Mouse (Mus musculus): ENCODE measurements around the gene F2rl3. TPM values are rescaled to one million over a fixed set of nuclear protein-coding genes. Genes with fewer than 3 reads are reported as not detected.

Gene F2rl3
- 0.42 and 0.77 TPM in 2 replicates for polyA plus RNA-seq (2014; fragmentation: Nextera tagmentation; extraction: Ambion mirVana)

GRCm38 (mm10) chr8:72761322-72762051 is at the start of gene F2rl3:
TSS of gene F2rl3 (plus strand) at chr8:72761880.
- Histone ChIP-seq H3K27me3 (replicated peaks; ENCODE audit: control insufficient read depth, insufficient read depth, low read length) (no peaks in the 10 kb centered on the region), H3K9ac (ENCODE audit: low read length) (no peak within 1 kb of the TSS), H3K4me1 (ENCODE audit: control insufficient read depth, insufficient read depth, low read length) (no peaks in the 10 kb centered on the region), H3K9me3 (replicated peaks; ENCODE audit: control insufficient read depth, low read length) (no peaks in the 10 kb centered on the region), H3K4me2 (ENCODE audit: low read length) (no peak within 1 kb of the TSS), H3K4me3 (ENCODE audit: low read depth, low read length) (no peak within 1 kb of the TSS), H3K27ac (ENCODE audit: low read depth, low read length) (no peak within 1 kb of the TSS), H3K36me3 (ENCODE audit: control insufficient read depth, insufficient read depth, low read length) (peaks cover 27% of the 10 kb centered on the region)
- ATAC-seq, result no peak
- no peak for DNase-seq (ENCODE audit: low spot score)
- 92% methylated on average over 7 of the region's 7 CpGs for WGBS

- Histone ChIP-seq H3K9me3 (replicated peaks; ENCODE audit: control insufficient read depth, low read length) (no peaks in the 10 kb centered on the region), H3K4me3 (ENCODE audit: low read depth, low read length) (no peak overlapping the region), H3K4me2 (ENCODE audit: low read length) (no peak overlapping the region), H3K27ac (ENCODE audit: low read depth, low read length) (no peak overlapping the region), H3K36me3 (ENCODE audit: control insufficient read depth, insufficient read depth, low read length) (no peaks in the 10 kb centered on the region), H3K9ac (ENCODE audit: low read length) (no peak overlapping the region), H3K27me3 (replicated peaks; ENCODE audit: control insufficient read depth, insufficient read depth, low read length) (no peaks in the 10 kb centered on the region), H3K4me1 (ENCODE audit: control insufficient read depth, insufficient read depth, low read length) (no peaks in the 10 kb centered on the region)
- no peak for DNase-seq (ENCODE audit: low spot score)
- no peak for ATAC-seq
- 70% methylated on average over 6 of the region's 6 CpGs for WGBS
These were observed 49.1 kb upstream of the F2rl3 start for GRCm38 (mm10) chr8:72712569-72712968.

GRCm38 (mm10) chr8:72716594-72716993 is 45.1 kb upstream of the F2rl3 start:
- H3K27me3 ChIP-seq (replicated peaks; ENCODE audit: control insufficient read depth, insufficient read depth, low read length), result no peaks in the 10 kb centered on the region
- 86% methylated on average over 5 of the region's 5 CpGs for WGBS
- H3K4me2 ChIP-seq (ENCODE audit: low read length), result no peak overlapping the region
- H3K4me3 ChIP-seq (ENCODE audit: low read depth, low read length), result no peak overlapping the region
- DNase-seq (ENCODE audit: low spot score) (no peak), ATAC-seq (no peak)
- H3K4me1 ChIP-seq (ENCODE audit: control insufficient read depth, insufficient read depth, low read length), result no peaks in the 10 kb centered on the region
- H3K36me3 ChIP-seq (ENCODE audit: control insufficient read depth, insufficient read depth, low read length), result no peaks in the 10 kb centered on the region
- no peak overlapping the region for H3K9ac ChIP-seq (ENCODE audit: low read length)
- H3K9me3 ChIP-seq (replicated peaks; ENCODE audit: control insufficient read depth, low read length), result no peaks in the 10 kb centered on the region
- H3K27ac ChIP-seq (ENCODE audit: low read depth, low read length), result no peak overlapping the region

- Histone ChIP-seq H3K9me3 (replicated peaks; ENCODE audit: control insufficient read depth, low read length) (no peaks in the 10 kb centered on the region), H3K4me3 (ENCODE audit: low read depth, low read length) (no peak overlapping the region), H3K27me3 (replicated peaks; ENCODE audit: control insufficient read depth, insufficient read depth, low read length) (no peaks in the 10 kb centered on the region), H3K4me1 (ENCODE audit: control insufficient read depth, insufficient read depth, low read length) (peaks cover 5% of the 10 kb centered on the region), H3K4me2 (ENCODE audit: low read length) (no peak overlapping the region), H3K36me3 (ENCODE audit: control insufficient read depth, insufficient read depth, low read length) (peaks cover 11% of the 10 kb centered on the region), H3K9ac (ENCODE audit: low read length) (no peak overlapping the region), H3K27ac (ENCODE audit: low read depth, low read length) (no peak overlapping the region)
- ATAC-seq (no peak), DNase-seq (ENCODE audit: low spot score) (no peak)
- 23% methylated on average over 1 of the region's 1 CpGs for WGBS
These were observed 41.1 kb upstream of the F2rl3 start for GRCm38 (mm10) chr8:72720541-72720940.

GRCm38 (mm10) chr8:72722769-72723650 is 38.7 kb upstream of the F2rl3 start, which contains the start of gene Sin3b:
TSS of gene Sin3b (plus strand) at chr8:72723285.
- peak; percentile 99 for ATAC-seq
- peak within 1 kb of the TSS; percentile 96 for H3K4me2 ChIP-seq (ENCODE audit: low read length)
- peaks cover 36% of the 10 kb centered on the region for H3K36me3 ChIP-seq (ENCODE audit: control insufficient read depth, insufficient read depth, low read length)
- peaks cover 5% of the 10 kb centered on the region for H3K4me1 ChIP-seq (ENCODE audit: control insufficient read depth, insufficient read depth, low read length)
- 0 out of 2 replicates have a peak within 1 kb of the TSS, but pooled peaks have one; percentile 21 for H3K27ac ChIP-seq (ENCODE audit: low read depth, low read length)
- H3K4me3 ChIP-seq (ENCODE audit: low read depth, low read length), result peak within 1 kb of the TSS; percentile 92
- H3K9ac ChIP-seq (ENCODE audit: low read length), result peak within 1 kb of the TSS; percentile 91
- no peaks in the 10 kb centered on the region for H3K9me3 ChIP-seq (replicated peaks; ENCODE audit: control insufficient read depth, low read length)
- H3K27me3 ChIP-seq (replicated peaks; ENCODE audit: control insufficient read depth, insufficient read depth, low read length), result no peaks in the 10 kb centered on the region
- peak; percentile 93 for DNase-seq (ENCODE audit: low spot score)
- WGBS, result 14% methylated on average over 55 of the region's 56 CpGs

- peaks cover 42% of the 10 kb centered on the region for H3K36me3 ChIP-seq (ENCODE audit: control insufficient read depth, insufficient read depth, low read length)
- no peaks in the 10 kb centered on the region for H3K9me3 ChIP-seq (replicated peaks; ENCODE audit: control insufficient read depth, low read length)
- peak overlapping the region; percentile 91 for H3K9ac ChIP-seq (ENCODE audit: low read length)
- H3K4me3 ChIP-seq (ENCODE audit: low read depth, low read length), result peak overlapping the region; percentile 92
- H3K27ac ChIP-seq (ENCODE audit: low read depth, low read length), result 0 out of 2 replicates have a peak overlapping the region, but pooled peaks have one; percentile 21
- peak; percentile 43; the same call in 1 of the 2 replicates for ATAC-seq
- DNase-seq (ENCODE audit: low spot score), result peak; percentile 11
- H3K27me3 ChIP-seq (replicated peaks; ENCODE audit: control insufficient read depth, insufficient read depth, low read length), result no peaks in the 10 kb centered on the region
- peak overlapping the region; percentile 96 for H3K4me2 ChIP-seq (ENCODE audit: low read length)
- peaks cover 5% of the 10 kb centered on the region for H3K4me1 ChIP-seq (ENCODE audit: control insufficient read depth, insufficient read depth, low read length)
- WGBS, result under 1% methylated on average over 30 of the region's 30 CpGs
These were observed 38.1 kb upstream of the F2rl3 start for GRCm38 (mm10) chr8:72723651-72724001.

GRCm38 (mm10) chr8:72728636-72729035 is 33.0 kb upstream of the F2rl3 start:
- Histone ChIP-seq H3K27ac (ENCODE audit: low read depth, low read length) (no peak overlapping the region), H3K9ac (ENCODE audit: low read length) (no peak overlapping the region), H3K4me2 (ENCODE audit: low read length) (no peak overlapping the region), H3K4me1 (ENCODE audit: control insufficient read depth, insufficient read depth, low read length) (peaks cover 5% of the 10 kb centered on the region), H3K36me3 (ENCODE audit: control insufficient read depth, insufficient read depth, low read length) (peaks cover 90% of the 10 kb centered on the region), H3K9me3 (replicated peaks; ENCODE audit: control insufficient read depth, low read length) (no peaks in the 10 kb centered on the region), H3K27me3 (replicated peaks; ENCODE audit: control insufficient read depth, insufficient read depth, low read length) (no peaks in the 10 kb centered on the region), H3K4me3 (ENCODE audit: low read depth, low read length) (no peak overlapping the region)
- no peak for ATAC-seq
- no peak for DNase-seq (ENCODE audit: low spot score)
- 90% methylated on average over 1 of the region's 1 CpGs for WGBS

- DNase-seq (ENCODE audit: low spot score), result no peak
- no peak for ATAC-seq
- Histone ChIP-seq H3K9ac (ENCODE audit: low read length) (no peak overlapping the region), H3K4me3 (ENCODE audit: low read depth, low read length) (no peak overlapping the region), H3K36me3 (ENCODE audit: control insufficient read depth, insufficient read depth, low read length) (peaks cover 100% of the 10 kb centered on the region), H3K4me2 (ENCODE audit: low read length) (no peak overlapping the region), H3K4me1 (ENCODE audit: control insufficient read depth, insufficient read depth, low read length) (no peaks in the 10 kb centered on the region), H3K9me3 (replicated peaks; ENCODE audit: control insufficient read depth, low read length) (no peaks in the 10 kb centered on the region), H3K27ac (ENCODE audit: low read depth, low read length) (no peak overlapping the region), H3K27me3 (replicated peaks; ENCODE audit: control insufficient read depth, insufficient read depth, low read length) (no peaks in the 10 kb centered on the region)
- WGBS, result 87% methylated on average over 5 of the region's 5 CpGs
These were observed 26.7 kb upstream of the F2rl3 start for GRCm38 (mm10) chr8:72735001-72735400.
